Mouse (Mus musculus) adrenal gland, adult 8-10 months (tissue): ENCODE results near the gene Cers4. TPM values are rescaled to one million over a fixed set of nuclear protein-coding genes. Genes with fewer than 3 reads are reported as not detected.
A peak's percentile ranks its signal among the peaks of the same experiment; 100 is the strongest.

ENCODE experiments used
- DNase-seq: peaks from one replicate; pipeline ENCODE4 v3.0.0; 2022
- total RNA-seq, 4 experiments: library from RNA; stranded (reverse); gene quantifications; 2 replicates each; pipeline ENCODE4 v1.2.4; 2022

The Cers4 gene
- total RNA-seq: 10 to 100 TPM; 28.5 to 49.4 (median 35.5) TPM

DNA sequence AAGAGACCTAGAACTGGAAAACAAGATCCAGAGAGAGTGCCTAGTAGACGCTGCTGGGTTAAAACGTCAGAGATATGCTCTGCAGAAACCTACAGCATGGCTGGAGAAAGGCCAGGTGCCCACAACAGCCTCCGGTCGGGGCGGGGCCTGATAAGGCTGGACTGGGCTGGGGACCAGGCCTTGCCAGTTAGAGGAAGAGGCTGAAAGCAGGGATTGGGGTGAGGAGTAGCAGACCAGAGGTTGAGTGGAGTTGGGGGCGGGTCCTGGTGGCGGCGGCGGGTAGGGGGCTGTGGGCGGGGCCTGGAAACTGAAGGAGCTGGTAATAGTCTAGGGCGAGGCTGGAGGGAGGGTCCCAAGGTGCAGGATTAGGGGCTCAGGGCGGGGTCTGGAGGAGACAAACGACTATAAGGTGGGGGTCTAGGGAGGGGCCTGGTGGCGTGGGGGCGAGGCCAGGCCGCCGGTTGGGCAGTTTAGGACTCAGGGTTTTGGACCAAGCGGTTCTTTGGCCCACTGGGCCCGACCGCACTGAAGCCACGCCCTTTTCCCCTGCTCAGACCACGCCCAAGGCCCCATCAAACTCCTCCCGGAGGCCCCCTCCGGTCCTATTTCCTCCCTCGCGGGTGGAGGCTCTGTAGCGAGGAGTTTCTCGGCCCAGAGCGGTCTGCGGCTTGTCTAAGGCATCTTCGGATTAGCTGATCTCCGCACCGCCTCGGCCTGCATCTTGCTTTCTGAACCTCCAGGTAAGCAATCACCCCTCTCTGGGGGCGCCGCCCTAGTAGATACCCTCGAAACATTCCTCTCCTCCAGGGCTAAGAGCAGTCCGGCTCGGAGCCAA, at the start of gene Cers4:
Gene Cers4 (plus strand): TSS at position 176 of the 835 bp plus-strand sequence.
- DNase-seq: peak; percentile 85

- DNase-seq: no peak
These were observed 34.7 kb upstream of the Cers4 start for GRCm38 (mm10) chr8:4458165-4458564.

DNA sequence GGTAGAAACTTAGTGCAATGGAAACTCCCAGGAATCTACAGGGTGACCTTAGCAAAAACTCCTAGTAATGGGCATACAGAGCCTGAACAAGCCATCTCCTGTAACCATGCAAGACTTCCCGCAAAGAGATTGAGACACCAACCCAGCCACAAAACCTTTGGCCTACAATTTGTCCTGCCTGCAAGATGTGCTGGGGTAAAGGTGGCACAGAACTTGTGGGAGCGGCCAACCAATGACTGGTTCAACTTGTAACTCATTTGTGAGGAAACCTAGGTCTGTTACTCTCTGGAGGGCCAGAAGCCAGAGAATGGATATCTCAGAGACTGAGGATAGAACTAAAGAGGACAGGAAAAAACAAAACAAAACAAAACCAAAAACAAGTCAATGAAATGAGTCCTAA, 29.8 kb upstream of the Cers4 start:
- no peak for DNase-seq

- DNase-seq: no peak
These were observed 18.2 kb upstream of the Cers4 start for GRCm38 (mm10) chr8:4474419-4475187.

DNA sequence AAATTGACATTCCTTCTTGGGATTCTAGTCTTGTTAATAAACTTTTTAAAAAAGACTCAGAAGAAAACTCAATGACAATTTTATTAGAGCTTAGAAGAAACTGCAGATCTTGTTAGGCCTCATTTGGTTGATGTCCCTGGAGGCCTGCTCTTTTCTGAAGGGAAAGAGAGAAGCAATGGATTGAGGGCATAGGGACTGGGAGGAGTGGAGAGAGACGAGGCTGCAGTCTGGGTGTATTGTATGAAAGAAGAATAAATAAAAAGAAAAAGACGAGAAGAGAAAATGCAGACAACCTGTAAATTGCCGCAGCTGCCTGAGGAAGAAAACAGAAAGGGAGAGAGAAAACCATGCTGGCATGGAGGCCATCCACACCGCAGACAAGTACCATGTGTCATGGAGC, 11.7 kb upstream of the Cers4 start:
- DNase-seq: no peak

- no peak for DNase-seq
These were observed 11.2 kb upstream of the Cers4 start for GRCm38 (mm10) chr8:4481586-4481985.

- no peak for DNase-seq
These were observed 10.3 kb upstream of the Cers4 start for GRCm38 (mm10) chr8:4482501-4482900.

DNA sequence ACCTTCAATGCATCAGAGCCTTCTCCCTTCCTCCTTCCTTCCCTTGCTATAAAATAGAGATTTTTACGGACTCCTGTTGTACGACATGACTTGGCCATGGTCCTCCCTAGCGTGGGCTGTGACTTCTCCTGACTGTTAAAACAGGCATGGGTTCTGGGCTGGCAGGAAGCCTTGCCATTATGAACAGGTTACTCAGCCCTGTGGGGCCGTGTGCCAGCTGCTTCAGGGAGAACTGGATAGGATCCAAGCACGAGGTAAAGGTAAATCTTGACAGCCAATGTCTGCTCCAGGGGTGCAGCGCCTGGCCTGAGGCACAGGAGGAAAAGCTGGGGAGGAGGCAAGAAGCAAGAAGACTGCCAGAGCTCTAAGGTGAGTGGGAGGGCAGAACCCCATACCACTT, 9.5 kb upstream of the Cers4 start:
- no peak for DNase-seq

DNA sequence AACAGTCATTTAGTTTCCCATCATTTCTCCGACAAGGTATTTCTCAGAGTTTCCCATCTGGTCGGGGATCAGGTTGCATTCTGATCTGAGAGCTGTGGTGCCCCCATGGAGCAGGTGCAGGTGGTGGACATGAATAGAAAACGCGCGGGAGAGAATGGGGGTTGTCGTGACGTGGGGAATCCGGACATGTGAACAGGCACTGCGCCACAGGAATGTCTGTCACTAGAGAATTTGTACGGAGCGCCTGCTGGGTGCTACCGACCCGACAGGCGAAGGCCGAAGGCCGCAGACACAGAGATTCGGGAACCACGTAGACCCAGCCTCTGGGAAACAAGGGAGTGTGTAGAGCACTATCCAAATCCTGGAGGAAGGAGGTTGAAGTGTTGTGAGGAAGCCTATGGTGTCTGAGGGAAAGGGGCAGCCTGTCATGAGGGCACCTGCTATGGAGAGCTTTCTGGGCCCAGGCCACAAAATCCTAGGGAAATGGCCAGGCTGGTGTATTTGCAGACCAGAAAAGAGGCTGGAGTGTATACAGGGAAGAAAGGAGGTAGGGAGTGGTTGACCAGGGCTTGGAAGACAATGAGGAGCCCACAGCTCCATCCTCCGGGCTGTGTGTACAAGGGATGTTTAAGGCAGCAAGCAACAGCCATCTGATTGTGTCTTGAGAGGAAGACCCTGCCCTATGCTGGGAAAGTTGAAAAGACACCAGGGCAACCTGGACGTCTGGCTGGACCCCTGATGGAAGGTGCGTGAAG, 1.0 kb downstream of the Cers4 start:
- peak; percentile 34 for DNase-seq

DNA sequence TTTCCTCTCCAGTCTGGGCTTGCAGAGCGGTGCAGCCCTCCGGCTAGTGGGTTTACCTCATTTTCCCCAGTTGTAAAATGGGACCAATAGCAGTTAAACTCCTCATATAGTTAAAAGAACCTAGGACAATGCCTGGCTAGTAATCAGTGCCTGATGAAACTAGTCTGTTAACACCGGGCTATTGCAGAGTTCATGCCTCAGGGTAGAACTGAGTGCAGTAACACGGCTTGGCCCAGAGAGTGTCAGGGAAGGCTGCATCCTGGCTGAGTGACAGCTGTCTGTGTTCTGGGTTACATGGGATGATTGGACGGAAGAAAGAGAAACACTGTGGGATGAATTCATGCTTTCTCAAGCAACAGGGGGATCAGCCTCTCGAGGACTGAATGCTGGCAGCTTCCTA, 3.1 kb downstream of the Cers4 start:
- DNase-seq: no peak

- DNase-seq: no peak
These were observed 4.8 kb downstream of the Cers4 start for GRCm38 (mm10) chr8:4497610-4498009.

GRCm38 (mm10) chr8:4505364-4505763, 12.5 kb downstream of the Cers4 start:
- no peak for DNase-seq

- no peak for DNase-seq
These were observed 14.7 kb downstream of the Cers4 start for GRCm38 (mm10) chr8:4507527-4507926.

DNA sequence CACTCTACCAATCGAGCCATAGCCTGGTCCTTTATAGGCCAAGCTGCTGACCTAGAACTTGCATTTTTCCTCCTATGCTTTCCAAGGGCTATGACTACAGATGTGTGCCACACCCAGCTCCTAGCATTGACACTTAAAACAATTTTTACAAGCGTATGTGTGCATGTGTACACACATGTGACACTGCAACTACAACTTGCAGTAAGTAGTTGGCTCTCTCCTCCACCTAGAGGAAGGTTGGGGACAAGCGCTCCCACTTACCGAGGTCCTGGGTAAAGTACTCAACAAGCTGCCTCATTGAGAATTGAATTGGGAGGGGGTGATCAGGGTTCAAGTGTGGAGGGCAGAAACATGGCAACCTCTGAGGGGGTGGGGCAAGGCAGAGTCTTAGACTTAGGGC, 18.0 kb downstream of the Cers4 start:
- no peak for DNase-seq

DNA sequence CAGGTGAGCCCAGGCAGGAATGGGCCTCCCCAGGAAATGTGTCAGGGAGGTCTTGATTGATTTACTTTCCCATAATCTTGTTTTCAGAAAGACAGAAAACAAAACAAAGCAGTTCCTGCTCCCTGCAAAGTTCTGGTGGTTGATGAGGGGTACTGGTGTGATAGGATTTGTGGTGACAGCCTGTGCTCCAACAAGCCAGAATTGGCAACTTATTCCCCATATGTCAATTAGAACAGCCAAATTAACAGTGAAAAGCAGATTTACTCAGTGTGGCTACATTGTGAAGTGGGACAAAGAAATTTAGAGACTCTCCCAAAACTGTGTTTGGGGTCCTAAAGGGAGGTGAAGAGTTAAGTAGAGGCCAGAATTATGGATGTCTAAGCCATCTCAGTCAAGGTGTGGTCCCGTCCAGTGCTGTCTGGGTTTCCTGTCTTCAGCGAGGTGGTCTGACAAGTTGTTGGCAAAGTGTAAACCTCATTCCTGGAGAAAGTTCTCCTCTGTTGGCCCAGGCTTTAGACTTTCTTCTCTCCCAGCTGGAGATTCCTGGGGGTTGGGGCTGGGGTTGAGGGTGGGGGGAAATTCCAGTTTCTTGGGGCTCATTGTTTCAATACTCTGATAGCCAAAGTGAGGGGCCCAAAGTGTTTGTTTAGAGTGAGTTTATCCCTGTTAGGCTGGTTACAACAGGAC, 18.7 kb downstream of the Cers4 start:
- DNase-seq: no peak

GRCm38 (mm10) chr8:4512116-4512495, 19.3 kb downstream of the Cers4 start:
- DNase-seq: peak; percentile 30

DNA sequence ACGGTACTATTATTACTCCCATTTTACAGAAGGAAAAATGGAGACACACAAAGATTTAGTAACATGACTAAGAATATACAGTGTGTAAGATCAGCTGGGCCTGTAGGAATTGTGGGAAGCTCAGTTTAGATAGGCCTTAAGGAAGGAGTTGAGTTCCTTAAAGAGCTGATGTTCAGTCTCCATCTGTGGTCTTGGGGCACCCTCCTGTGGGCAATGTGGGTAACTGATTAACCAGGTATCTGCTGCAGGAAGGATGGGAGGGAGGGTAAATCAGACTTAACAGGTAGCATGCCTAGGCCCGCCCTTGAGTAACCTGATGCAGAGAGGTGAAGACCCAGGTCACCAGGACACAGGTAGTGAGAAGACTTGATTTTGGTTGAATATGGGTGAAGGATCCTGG, 23.3 kb downstream of the Cers4 start:
- DNase-seq: no peak

GRCm38 (mm10) chr8:4521472-4521871, 28.6 kb downstream of the Cers4 start:
- no peak for DNase-seq

GRCm38 (mm10) chr8:4523525-4523924, 30.7 kb downstream of the Cers4 start:
- DNase-seq: no peak
